9 mouse cellular contexts compared by ENCODE assay signal in the genomic region with DNA sequence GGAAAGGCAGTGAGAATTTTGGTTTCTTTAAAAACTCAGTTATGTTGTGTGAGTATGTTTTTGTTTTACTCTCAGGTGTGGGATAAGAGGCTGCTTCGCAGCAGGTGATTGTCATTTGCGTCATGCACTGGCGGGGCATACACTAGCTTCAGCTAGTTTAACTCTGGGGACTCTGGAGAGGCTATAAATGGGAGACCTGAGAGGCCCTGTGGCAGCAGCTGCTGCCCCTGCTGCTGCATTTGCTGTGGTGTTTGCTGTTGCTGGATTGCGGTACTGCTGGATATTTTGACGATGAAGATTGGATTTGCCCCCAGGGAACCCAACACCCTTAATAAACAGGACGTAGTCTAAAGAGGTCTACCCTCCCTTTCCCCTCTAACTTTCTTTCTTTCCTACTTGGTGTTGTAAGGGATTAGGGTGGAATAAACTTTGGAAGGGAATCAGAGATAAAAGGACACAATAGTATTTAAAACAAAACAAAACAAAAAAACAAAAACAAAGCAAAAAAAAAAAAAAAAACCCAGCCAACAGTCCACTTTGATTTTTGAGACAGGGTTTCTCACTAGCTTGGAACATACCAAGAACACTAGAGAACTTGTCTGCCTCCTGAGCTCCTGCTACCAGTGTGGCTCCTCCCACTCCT. TPM values are rescaled to one million over a fixed set of nuclear protein-coding genes. Genes with fewer than 3 reads are reported as not detected.
DNase-seq lines count a peak whose midpoint lies in the region; ATAC-seq lines count a peak whose summit lies in the region.
"Had no signal": no experiment of that assay in that cellular context is flagged by ENCODE, and none has a peak within 500 bp of the region (broad histone marks: within the 10 kb centered on the region; RNA-seq: fewer than 3 reads in every experiment).

No protein-coding gene starts in this region.

- peaks cover 25% of the 10 kb centered on the region for H3K27me3 ChIP-seq in lung, embryonic 15.5 days
- no peaks in the 10 kb centered on the region for H3K27me3 ChIP-seq in forebrain, embryonic 15.5 days
- peaks cover 6% of the 10 kb centered on the region; the same call in 1 of the 2 replicates for H3K27me3 ChIP-seq in liver, embryonic 12.5 days (replicated peaks)
- H3K27me3 ChIP-seq in stomach, embryonic 14.5 days (ENCODE audit: control insufficient read depth, insufficient read depth, low read length): no peaks in the 10 kb centered on the region

- no peak overlapping the region for H3K9ac ChIP-seq in lung, embryonic 15.5 days
- H3K9ac ChIP-seq in forebrain, embryonic 15.5 days (replicated peaks): no peak overlapping the region
- peak overlapping the region; percentile 36; the same call in 1 of the 2 replicates for H3K9ac ChIP-seq in liver, embryonic 12.5 days
- H3K9ac ChIP-seq in stomach, embryonic 14.5 days (replicated peaks; ENCODE audit: low read depth, low read length): no peak overlapping the region

- ATAC-seq in lung, embryonic 15.5 days (ENCODE audit: borderline replicate concordance, extremely low read depth, low FRiP score, low TSS enrichment): no peak
- ATAC-seq in forebrain, embryonic 15.5 days (replicated peaks): no peak
- ATAC-seq in liver, embryonic 12.5 days: peak; percentile 14
- ATAC-seq in stomach, embryonic 14.5 days (ENCODE audit: insufficient number of reproducible peaks, insufficient read depth, low FRiP score, low read depth): no peak

- no peaks in the 10 kb centered on the region for H3K36me3 ChIP-seq in lung, embryonic 15.5 days
- H3K36me3 ChIP-seq in forebrain, embryonic 15.5 days: no peaks in the 10 kb centered on the region
- no peaks in the 10 kb centered on the region for H3K36me3 ChIP-seq in liver, embryonic 12.5 days
- no peaks in the 10 kb centered on the region for H3K36me3 ChIP-seq in stomach, embryonic 14.5 days (ENCODE audit: control insufficient read depth, insufficient read depth, low read length)

- H3K27ac ChIP-seq in lung, embryonic 15.5 days: no peak overlapping the region
- no peak overlapping the region for H3K27ac ChIP-seq in forebrain, embryonic 15.5 days (replicated peaks)
- H3K27ac ChIP-seq in liver, embryonic 12.5 days: peak overlapping the region; percentile 84
- H3K27ac ChIP-seq in stomach, embryonic 14.5 days (ENCODE audit: low read length): no peak overlapping the region

- 27% methylated on average over 6 of the region's 6 CpGs for WGBS in lung, embryonic 15.5 days
- 40% methylated on average over 6 of the region's 6 CpGs for WGBS in forebrain, embryonic 15.5 days
- 40% methylated on average over 6 of the region's 6 CpGs for WGBS in liver, embryonic 12.5 days (ENCODE audit: insufficient replicate concordance)
- 29% methylated on average over 6 of the region's 6 CpGs for WGBS in stomach, embryonic 14.5 days

- no peaks in the 10 kb centered on the region for H3K9me3 ChIP-seq in lung, embryonic 15.5 days
- H3K9me3 ChIP-seq in forebrain, embryonic 15.5 days: no peaks in the 10 kb centered on the region
- H3K9me3 ChIP-seq in liver, embryonic 12.5 days (replicated peaks): no peaks in the 10 kb centered on the region
- no peaks in the 10 kb centered on the region for H3K9me3 ChIP-seq in stomach, embryonic 14.5 days (ENCODE audit: control insufficient read depth, low read depth, low read length)

- DNase-seq in lung, postnatal 14 days: no peak
- DNase-seq in thymus, postnatal 14 days: no peak
- no peak for DNase-seq in gastrocnemius, postnatal 25 days
- DNase-seq in left cerebral cortex, adult 9 months (ENCODE audit: low spot score in 2 of 2): no peak
- DNase-seq: thymus, adult 18-20 months had no signal

- peak overlapping the region; percentile 52 for H3K4me2 ChIP-seq in lung, embryonic 15.5 days
- peak overlapping the region; percentile 43 for H3K4me2 ChIP-seq in forebrain, embryonic 15.5 days (replicated peaks)
- H3K4me2 ChIP-seq in liver, embryonic 12.5 days: peak overlapping the region; percentile 76
- peak overlapping the region; percentile 55 for H3K4me2 ChIP-seq in stomach, embryonic 14.5 days (replicated peaks; ENCODE audit: low read depth, low read length)

- H3K4me3 ChIP-seq in lung, embryonic 15.5 days: peak overlapping the region; percentile 27
- H3K4me3 ChIP-seq in forebrain, embryonic 15.5 days: peak overlapping the region; percentile 29
- H3K4me3 ChIP-seq in liver, embryonic 12.5 days: peak overlapping the region; percentile 48
- H3K4me3 ChIP-seq in stomach, embryonic 14.5 days (ENCODE audit: low read depth, low read length): peak overlapping the region; percentile 26; the same call in 1 of the 2 replicates

- peaks cover 8% of the 10 kb centered on the region for H3K4me1 ChIP-seq in lung, embryonic 15.5 days
- peaks cover 12% of the 10 kb centered on the region for H3K4me1 ChIP-seq in forebrain, embryonic 15.5 days
- peaks cover 44% of the 10 kb centered on the region for H3K4me1 ChIP-seq in liver, embryonic 12.5 days
- H3K4me1 ChIP-seq in stomach, embryonic 14.5 days (ENCODE audit: control insufficient read depth, insufficient read depth, low read length): no peaks in the 10 kb centered on the region; the same call in 1 of the 2 replicates

RNA-seq across cellular contexts. Expression of a gene that starts 14.9 kb away (rescaled TPM):
- 2.0 and 2.1 TPM in 2 replicates for polyA plus RNA-seq in lung, embryonic 15.5 days (2015; fragmentation: Nextera tagmentation; extraction: Ambion mirVana)
- 20.7 and 22.8 TPM in 2 replicates for polyA plus RNA-seq in forebrain, embryonic 15.5 days (2015; fragmentation: Nextera tagmentation; extraction: Ambion mirVana)
- polyA plus RNA-seq in liver, embryonic 12.5 days (2016; fragmentation: Nextera tagmentation; extraction: Ambion mirVana): 0.47 and 0.70 TPM in 2 replicates
- 5.6 and 5.7 TPM in 2 replicates for polyA plus RNA-seq in stomach, embryonic 14.5 days (2014; fragmentation: Nextera tagmentation; extraction: Ambion mirVana)
- total RNA-seq in gastrocnemius, postnatal 25 days (2021): 1 to 10 TPM; 1.6 to 1.7 TPM

RNA-seq across cellular contexts. Expression of a gene that starts 17.4 kb away (rescaled TPM):
- polyA plus RNA-seq in lung, embryonic 15.5 days (2015; fragmentation: Nextera tagmentation; extraction: Ambion mirVana): 0.53 and 0.61 TPM in 2 replicates
- 0.13 and 0.27 TPM in 2 replicates for polyA plus RNA-seq in forebrain, embryonic 15.5 days (2015; fragmentation: Nextera tagmentation; extraction: Ambion mirVana)
- 0.96 and 1.3 TPM in 2 replicates for polyA plus RNA-seq in liver, embryonic 12.5 days (2016; fragmentation: Nextera tagmentation; extraction: Ambion mirVana)
- 3.0 and 3.3 TPM in 2 replicates for polyA plus RNA-seq in stomach, embryonic 14.5 days (2014; fragmentation: Nextera tagmentation; extraction: Ambion mirVana)
- total RNA-seq in gastrocnemius, postnatal 25 days (2021): under 1 TPM; 0.08 to 0.13 TPM

RNA-seq across cellular contexts. Expression of a gene that starts 58.9 kb away (rescaled TPM):
- polyA plus RNA-seq in lung, embryonic 15.5 days (2015; fragmentation: Nextera tagmentation; extraction: Ambion mirVana): 2.5 and 2.9 TPM in 2 replicates
- polyA plus RNA-seq in forebrain, embryonic 15.5 days (2015; fragmentation: Nextera tagmentation; extraction: Ambion mirVana): 0.43 and 0.97 TPM in 2 replicates
- polyA plus RNA-seq in liver, embryonic 12.5 days (2016; fragmentation: Nextera tagmentation; extraction: Ambion mirVana): 8.7 and 11.0 TPM in 2 replicates
- 6.2 and 25.7 TPM in 2 replicates for polyA plus RNA-seq in stomach, embryonic 14.5 days (2014; fragmentation: Nextera tagmentation; extraction: Ambion mirVana)
- total RNA-seq in gastrocnemius, postnatal 25 days (2021): not detected
